Mouse (Mus musculus): ENCODE results near the gene Ssr3. TPM values are rescaled to one million over a fixed set of nuclear protein-coding genes. Genes with fewer than 3 reads are reported as not detected.
A peak's percentile ranks its signal among the peaks of the same experiment; 100 is the strongest.
"Not testable (repeated sequence)": the region's sequence is repeated elsewhere in the genome, so short reads cannot be mapped to it uniquely, and the experiment has no call there.

The Ssr3 gene
- total RNA-seq (2018; cell fraction: chromatin; rRNA removed): 100 to 1,000 TPM in 15 of 26 experiments, 10 to 100 TPM in 11; 61.1 to 189 (median 109) TPM
- 100 to 1,000 TPM; 163 to 229 (median 186) TPM for total RNA-seq (2018; cell fraction: cytosol; rRNA removed)
- total RNA-seq (2018; cell fraction: nucleus; rRNA removed): 100 to 1,000 TPM; 108 to 324 (median 192) TPM
- 181 to 216 TPM (median 203 TPM) in 3 replicates for polyA plus RNA-seq (2018)

DNA sequence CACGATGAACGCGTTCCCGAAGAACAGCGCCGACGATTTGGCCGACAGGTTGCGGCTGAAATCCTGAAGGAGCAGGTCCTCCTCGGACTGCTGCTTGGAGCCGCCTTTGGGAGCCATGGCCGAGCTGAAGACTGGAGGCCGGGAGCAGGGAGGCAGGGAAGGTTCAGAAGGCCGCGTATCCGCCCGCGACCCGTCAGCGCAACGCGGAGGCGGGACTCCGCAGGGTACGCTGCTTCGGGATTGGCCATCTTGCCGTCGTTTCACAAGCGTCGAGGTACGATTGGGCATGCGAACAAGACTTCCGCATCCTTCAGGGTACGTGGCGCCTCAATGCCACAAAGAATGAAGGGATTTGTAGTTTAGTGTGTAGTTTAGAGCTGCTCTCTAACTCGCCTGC lies at the start of gene Ssr3:
Gene Ssr3, minus strand, starts transcription at position 203 of the 397 bp plus-strand sequence.
- H3K79me2 ChIP-seq (ENCODE audit: inconsistent target): peaks cover 47% of the 10 kb centered on the region
- H3K27ac ChIP-seq: peak within 1 kb of the TSS; percentile 64
- peaks cover 18% of the 10 kb centered on the region for H3K36me3 ChIP-seq (ENCODE audit: inconsistent target)
- H3K4me3 ChIP-seq (ENCODE audit: inconsistent target): peak within 1 kb of the TSS; percentile 94
- WGBS (ENCODE audit: missing documents): under 1% methylated on average over 30 of the region's 36 CpGs

- Histone ChIP-seq H3K79me2 (ENCODE audit: inconsistent target) (no peaks in the 10 kb centered on the region), H3K27ac (no peak overlapping the region; the same call in 1 of the 2 replicates), H3K36me3 (ENCODE audit: inconsistent target) (no peaks in the 10 kb centered on the region), H3K4me3 (ENCODE audit: inconsistent target) (no peak overlapping the region)
- 45% methylated on average over 8 of the region's 8 CpGs for WGBS (ENCODE audit: missing documents)
These were observed 49.2 kb upstream of the Ssr3 start for GRCm38 (mm10) chr3:65441586-65442111.

DNA sequence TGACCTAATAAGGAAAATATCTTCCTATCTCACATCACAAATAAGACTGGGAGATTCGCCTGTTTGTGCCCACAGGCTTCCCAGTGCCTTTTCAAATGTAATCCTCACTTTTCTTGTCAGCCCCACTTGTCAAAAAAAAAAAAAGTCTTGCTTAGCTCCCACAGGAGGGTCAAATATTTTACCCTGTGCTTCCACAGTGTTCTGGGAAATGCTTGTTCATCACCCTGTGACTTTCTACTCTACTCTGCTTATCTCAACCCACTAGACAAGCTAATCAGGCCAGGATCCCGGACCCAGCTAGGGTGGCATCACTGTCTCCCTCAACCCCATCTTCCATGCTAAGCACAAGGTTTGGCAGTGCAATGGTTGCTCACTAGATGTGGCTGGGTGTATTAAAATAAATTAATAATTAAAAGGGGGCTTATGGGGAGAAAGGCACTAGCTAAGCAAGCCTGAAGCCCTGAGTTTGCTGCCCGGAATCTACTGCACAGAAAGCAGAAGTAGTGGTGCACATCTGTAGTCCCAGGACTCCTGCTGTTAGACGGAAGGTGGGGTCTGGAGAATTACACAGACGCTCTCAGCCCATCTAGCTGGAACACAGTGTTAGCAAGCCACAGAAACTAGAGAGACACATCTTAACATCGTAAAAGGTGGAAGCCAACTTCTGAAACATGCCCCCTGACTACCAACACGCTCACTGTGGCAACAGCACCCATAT lies 46.2 kb upstream of the Ssr3 start:
- Histone ChIP-seq H3K27ac (no peak overlapping the region), H3K79me2 (ENCODE audit: inconsistent target) (no peaks in the 10 kb centered on the region), H3K4me3 (ENCODE audit: inconsistent target) (no peak overlapping the region), H3K36me3 (ENCODE audit: inconsistent target) (no peaks in the 10 kb centered on the region)
- WGBS (ENCODE audit: missing documents): 59% methylated on average over 7 of the region's 7 CpGs

- H3K4me3 ChIP-seq (ENCODE audit: inconsistent target): no peak overlapping the region
- H3K79me2 ChIP-seq (ENCODE audit: inconsistent target): no peaks in the 10 kb centered on the region
- peak overlapping the region; percentile 62 for H3K27ac ChIP-seq
- H3K36me3 ChIP-seq (ENCODE audit: inconsistent target): no peaks in the 10 kb centered on the region
- WGBS (ENCODE audit: missing documents): 89% methylated on average over 2 of the region's 2 CpGs
These were observed 43.4 kb upstream of the Ssr3 start for GRCm38 (mm10) chr3:65435812-65436211.

DNA sequence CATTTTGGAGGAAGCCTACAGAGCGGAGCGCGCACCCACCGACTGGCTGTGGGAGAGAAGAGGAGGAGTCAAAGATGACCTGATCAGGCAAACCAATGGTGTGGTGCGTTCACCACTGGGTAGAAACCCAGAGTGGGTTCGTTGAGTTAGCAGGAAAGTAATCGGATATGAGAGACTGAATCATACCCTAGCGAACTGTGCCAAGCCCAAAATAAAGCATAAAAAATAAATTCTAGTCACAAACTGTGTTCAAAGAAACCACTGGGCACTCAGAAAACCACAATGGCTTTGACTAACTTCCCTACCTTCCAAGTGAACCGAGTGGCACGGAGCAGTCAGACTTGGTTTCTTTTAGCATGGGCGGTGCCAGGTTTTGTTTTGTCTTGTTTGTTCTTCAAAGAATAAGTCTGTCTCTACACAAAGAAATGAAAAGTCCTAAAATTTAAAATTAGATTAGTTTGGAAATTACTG lies 42.7 kb upstream of the Ssr3 start:
- Histone ChIP-seq H3K36me3 (ENCODE audit: inconsistent target) (no peaks in the 10 kb centered on the region), H3K79me2 (ENCODE audit: inconsistent target) (no peaks in the 10 kb centered on the region), H3K27ac (peak overlapping the region; percentile 62), H3K4me3 (ENCODE audit: inconsistent target) (peak overlapping the region; percentile 5; the same call in 1 of the 2 replicates)
- 7% methylated on average over 11 of the region's 11 CpGs for WGBS (ENCODE audit: missing documents)

DNA sequence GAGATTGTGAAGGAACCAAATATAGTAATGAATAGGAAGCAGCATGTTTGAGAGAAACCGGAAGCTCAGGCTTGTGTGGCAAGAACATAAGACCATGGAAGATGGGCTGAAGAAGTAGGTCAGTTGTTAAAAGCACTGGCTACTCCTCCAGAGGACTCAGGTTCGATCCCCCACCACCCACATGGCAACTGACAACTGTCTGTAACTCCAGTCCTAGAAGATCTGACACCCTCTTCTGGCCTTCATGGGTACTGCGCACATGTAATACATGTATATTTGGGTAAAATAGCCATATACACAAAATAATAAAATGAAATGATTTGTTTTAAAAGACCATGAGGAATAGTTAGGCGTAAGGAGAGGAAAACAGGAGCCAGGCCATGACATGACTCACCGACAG lies 39.8 kb upstream of the Ssr3 start:
- no peak overlapping the region for H3K27ac ChIP-seq
- H3K4me3 ChIP-seq (ENCODE audit: inconsistent target): no peak overlapping the region
- 100% methylated on average over 5 of the region's 5 CpGs for WGBS (ENCODE audit: missing documents)
- H3K36me3 ChIP-seq (ENCODE audit: inconsistent target): no peaks in the 10 kb centered on the region
- H3K79me2 ChIP-seq (ENCODE audit: inconsistent target): no peaks in the 10 kb centered on the region

DNA sequence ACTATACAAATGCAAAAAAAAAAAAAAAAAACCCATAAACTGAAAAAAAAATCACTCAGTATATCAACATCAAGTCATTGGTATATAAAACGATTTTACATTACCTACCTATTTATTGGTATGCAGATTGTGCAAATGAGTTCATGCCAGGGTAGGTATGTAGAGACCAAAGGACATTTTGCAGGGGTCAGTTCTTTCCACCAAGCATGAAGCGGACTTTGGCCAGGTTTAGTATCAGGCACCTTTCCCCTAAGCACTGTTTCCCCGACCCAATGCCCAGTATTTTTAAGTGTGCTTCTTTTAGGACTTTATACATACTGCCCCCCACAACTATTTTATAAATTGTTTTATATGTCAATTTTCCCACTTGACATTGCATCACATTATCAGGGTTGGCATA lies 27.3 kb upstream of the Ssr3 start:
- no peak overlapping the region for H3K4me3 ChIP-seq (ENCODE audit: inconsistent target)
- no peaks in the 10 kb centered on the region for H3K36me3 ChIP-seq (ENCODE audit: inconsistent target)
- no peak overlapping the region for H3K27ac ChIP-seq
- WGBS (ENCODE audit: missing documents): 95% methylated on average over 3 of the region's 3 CpGs
- no peaks in the 10 kb centered on the region for H3K79me2 ChIP-seq (ENCODE audit: inconsistent target)

DNA sequence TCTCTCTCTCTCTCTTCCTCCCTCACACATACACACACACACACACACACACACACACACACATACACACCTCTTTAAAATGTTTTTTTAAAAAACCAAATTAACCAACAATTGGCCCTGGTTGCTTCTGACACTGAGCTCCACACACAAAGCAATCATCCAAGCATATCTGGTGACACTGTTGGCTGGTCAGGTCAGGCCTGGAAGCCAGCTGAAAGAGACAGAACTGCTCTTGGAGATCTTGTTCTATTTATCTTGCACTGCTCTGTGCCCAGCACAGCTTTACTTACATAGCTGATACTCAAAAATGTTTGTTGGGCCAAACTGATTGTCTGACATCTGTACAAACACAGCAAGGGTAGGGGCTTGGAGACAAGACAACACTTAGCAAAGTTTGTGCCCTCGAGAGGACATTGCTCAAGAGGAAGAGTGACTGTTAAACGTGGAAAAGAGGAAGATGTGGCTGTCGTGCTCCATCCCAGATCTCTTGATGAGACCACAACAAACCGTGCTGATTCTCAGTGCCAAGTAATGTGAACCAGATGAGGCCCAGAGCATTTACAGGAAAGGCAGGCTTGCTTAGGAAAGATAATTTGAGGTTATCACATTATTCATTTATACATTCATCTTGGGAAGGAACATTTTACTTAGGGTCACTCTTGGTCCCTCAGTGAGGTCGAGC lies 25.6 kb upstream of the Ssr3 start:
- Histone ChIP-seq H3K36me3 (ENCODE audit: inconsistent target) (no peaks in the 10 kb centered on the region), H3K27ac (no peak overlapping the region), H3K4me3 (ENCODE audit: inconsistent target) (no peak overlapping the region), H3K79me2 (ENCODE audit: inconsistent target) (no peaks in the 10 kb centered on the region)
- 2% methylated on average over 5 of the region's 5 CpGs for WGBS (ENCODE audit: missing documents)

GRCm38 (mm10) chr3:65416571-65416970 lies 24.1 kb upstream of the Ssr3 start:
- Histone ChIP-seq H3K4me3 (ENCODE audit: inconsistent target) (no peak overlapping the region), H3K36me3 (ENCODE audit: inconsistent target) (no peaks in the 10 kb centered on the region), H3K79me2 (ENCODE audit: inconsistent target) (no peaks in the 10 kb centered on the region), H3K27ac (no peak overlapping the region)

DNA sequence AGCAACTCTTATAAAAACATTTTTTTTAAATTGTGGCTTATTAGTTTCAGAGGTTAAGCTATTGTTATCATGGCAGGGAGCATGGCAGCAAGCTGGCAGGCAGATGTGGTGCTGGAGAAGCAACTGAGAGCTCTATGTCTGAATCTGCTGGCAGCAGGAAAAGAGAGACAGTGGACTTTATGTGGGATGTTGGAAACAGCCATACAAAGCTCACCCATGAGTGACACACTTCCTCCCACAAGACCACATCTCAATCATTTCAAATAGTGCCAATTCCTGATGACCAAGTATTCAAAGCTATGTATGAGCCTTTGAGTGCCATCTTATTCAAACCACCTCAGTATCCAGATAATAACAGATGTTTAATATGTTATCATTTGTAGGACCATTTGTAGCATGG lies 15.5 kb upstream of the Ssr3 start:
- Histone ChIP-seq H3K79me2 (ENCODE audit: inconsistent target) (no peaks in the 10 kb centered on the region), H3K27ac (no peak overlapping the region), H3K4me3 (ENCODE audit: inconsistent target) (no peak overlapping the region), H3K36me3 (ENCODE audit: inconsistent target) (no peaks in the 10 kb centered on the region)

DNA sequence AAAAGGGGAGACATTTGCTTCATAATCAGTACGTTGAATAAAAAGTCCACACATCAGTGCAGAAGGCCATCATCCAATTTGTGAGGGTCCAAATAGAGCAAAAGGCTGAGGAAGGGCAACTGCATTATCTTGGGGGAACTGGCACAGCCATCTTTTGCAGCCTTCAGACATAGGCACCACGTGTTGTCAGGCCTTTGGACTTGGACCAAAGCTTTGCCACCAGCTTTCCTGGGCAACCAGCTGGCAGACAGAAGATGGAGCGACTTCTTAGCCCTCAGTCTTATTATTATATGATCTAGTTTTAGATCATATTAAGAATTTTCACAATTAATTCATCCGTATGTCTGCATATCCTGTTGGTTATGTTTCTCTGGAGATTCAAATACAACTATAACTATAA lies 13.4 kb upstream of the Ssr3 start:
- no peak overlapping the region for H3K27ac ChIP-seq
- no peak overlapping the region for H3K4me3 ChIP-seq (ENCODE audit: inconsistent target)
- no peaks in the 10 kb centered on the region for H3K79me2 ChIP-seq (ENCODE audit: inconsistent target)
- 86% methylated on average over 3 of the region's 4 CpGs for WGBS (ENCODE audit: missing documents)
- no peaks in the 10 kb centered on the region for H3K36me3 ChIP-seq (ENCODE audit: inconsistent target)

DNA sequence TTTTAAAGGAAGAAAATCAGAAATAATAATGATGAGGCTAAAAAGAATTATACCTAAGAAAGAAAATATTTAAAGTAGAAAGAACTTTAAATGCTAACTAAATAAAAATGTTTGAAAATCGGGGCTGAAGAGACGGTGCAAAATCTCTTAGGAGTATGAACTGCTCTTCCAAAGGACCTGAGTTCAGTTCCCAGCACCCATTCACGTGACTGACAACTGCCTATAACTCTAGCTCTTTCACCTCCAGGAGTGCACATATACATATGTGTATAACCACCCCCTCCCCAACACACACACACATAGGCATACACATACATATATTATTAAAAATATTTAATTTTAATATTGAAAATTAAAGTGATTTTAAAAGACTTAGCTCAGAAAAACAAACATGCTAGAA lies 5.1 kb upstream of the Ssr3 start:
- H3K36me3 ChIP-seq (ENCODE audit: inconsistent target): no peaks in the 10 kb centered on the region
- 96% methylated on average over 3 of the region's 3 CpGs for WGBS (ENCODE audit: missing documents)
- peak overlapping the region; percentile 82 for H3K27ac ChIP-seq
- no peak overlapping the region for H3K4me3 ChIP-seq (ENCODE audit: inconsistent target)
- H3K79me2 ChIP-seq (ENCODE audit: inconsistent target): no peaks in the 10 kb centered on the region

DNA sequence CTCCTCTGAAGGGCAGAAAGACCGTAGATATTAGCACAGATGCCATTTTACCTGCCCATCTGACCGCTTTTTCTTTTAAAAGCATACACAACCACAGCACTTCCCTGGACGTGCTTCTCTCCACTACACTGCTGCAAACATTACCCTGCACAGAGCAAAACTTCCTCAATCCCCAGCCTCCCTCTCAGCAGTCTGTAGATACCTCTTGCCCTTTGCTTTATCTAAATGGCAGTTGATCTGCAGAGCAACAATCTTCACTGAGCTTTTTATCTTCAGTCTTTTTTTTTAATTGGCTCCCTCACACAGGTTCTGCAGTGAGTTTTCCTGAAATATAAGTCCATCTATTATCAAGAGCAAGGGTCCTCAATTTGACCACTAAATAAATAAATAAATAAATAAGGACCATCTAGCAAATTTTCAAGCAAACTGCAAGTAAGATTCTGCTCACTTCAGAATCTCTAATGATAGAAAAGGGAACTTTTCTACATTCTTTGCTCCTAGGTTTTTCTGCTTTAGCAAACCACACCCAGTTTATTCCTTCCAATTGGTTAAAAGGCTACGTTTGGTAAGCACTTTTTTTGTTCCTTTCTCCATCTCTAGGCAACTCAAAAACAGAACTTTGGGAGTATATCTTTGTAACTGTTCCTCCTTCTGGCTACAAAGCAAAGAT lies 4.5 kb upstream of the Ssr3 start:
- H3K27ac ChIP-seq: peak overlapping the region; percentile 82
- H3K4me3 ChIP-seq (ENCODE audit: inconsistent target): no peak overlapping the region
- peaks cover 2% of the 10 kb centered on the region for H3K79me2 ChIP-seq (ENCODE audit: inconsistent target)
- WGBS (ENCODE audit: missing documents): 25% methylated on average over 4 of the region's 4 CpGs
- H3K36me3 ChIP-seq (ENCODE audit: inconsistent target): no peaks in the 10 kb centered on the region

DNA sequence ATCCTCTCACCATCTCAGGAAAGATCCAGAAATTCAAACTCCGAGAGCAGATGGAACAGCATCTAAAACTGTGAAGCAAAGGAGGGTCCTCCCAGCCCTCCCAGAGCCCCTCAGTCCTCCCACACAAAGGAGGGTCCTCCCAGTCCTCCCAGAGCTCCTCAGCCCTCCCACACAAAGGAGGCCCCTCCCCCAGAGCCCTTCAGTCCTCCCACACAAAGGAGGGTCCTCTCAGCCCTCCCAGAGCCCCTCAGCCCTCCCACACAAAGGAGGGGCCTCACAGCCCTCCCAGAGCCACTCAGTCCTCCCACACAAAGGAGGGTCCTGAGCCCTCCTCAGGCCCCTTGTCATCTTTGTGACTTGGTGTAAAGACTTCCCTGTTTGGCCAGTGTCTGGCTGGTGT lies 2.7 kb upstream of the Ssr3 start:
- WGBS (ENCODE audit: missing documents): 90% methylated on average over 1 of the region's 1 CpGs
- not testable (repeated sequence) for H3K27ac ChIP-seq; H3K36me3 ChIP-seq (ENCODE audit: inconsistent target); H3K4me3 ChIP-seq (ENCODE audit: inconsistent target)
- peaks cover 20% of the 10 kb centered on the region for H3K79me2 ChIP-seq (ENCODE audit: inconsistent target)
